Mouse (Mus musculus) liver (tissue): ENCODE results near the gene Gm14412.
"Not testable (repeated sequence)": the region's sequence is repeated elsewhere in the genome, so short reads cannot be mapped to it uniquely, and the experiment has no call there.

Experiments used
- DNase-seq: peaks from one replicate; pipeline ENCODE4 v3.0.0-alpha.2; 2020; ENCODE audit warnings: mixed read lengths

Gm14412 gene

DNA sequence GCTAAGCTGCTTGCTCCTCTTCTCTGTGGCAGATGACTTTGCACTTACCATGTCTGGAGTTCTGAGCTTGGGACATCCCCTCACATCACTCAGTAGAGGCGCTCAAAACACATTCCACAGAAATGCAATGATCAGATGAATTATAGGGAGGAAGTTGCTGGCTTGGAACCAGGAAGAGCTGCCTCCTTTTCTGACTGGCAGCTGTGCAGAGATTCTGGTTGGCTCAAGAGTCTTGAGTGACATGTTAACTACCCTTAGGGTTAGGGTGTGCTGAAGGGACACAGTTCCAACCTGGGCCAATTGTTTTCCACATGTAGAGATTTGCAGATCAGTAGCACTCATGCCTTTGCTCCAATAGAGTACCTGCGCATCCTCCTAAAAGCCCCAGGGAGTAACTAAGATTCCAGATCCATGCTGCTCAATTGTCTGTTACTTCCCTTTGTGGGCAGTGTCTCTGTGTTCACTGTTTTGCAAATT is at the start of gene Gm14412:
Gm14412 (minus strand) TSS at position 51 of the 477 bp plus-strand sequence.
- DNase-seq = not testable (repeated sequence)

DNA sequence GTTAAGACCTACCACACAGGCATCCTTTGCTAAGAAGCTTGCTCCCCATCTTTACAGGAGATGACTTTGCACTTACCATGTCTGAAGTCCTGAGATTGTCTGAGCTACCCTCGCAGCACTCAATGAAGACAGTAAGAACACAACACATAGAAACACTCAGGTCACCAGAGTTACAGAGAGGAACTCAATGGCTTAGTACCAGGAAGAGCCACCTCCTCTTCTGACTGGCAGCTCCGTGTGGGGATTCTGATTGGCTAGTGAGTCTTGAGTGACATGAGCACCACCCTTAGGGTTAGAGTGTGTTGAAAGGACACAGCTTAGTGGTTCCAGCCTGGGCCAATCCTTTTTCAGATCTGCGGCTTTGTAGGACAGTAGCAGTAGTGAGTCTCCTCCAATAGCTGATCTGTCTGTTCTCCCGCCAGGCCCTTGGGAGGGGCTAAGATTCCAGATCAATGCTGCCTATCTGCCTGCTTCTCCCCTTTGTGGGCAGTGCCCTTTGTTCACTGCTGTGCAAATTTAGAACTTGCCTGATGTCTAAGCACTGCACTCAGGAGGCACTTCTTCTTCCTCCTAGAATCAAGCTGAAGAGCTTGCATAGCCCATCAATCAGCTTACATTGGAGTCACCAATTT is 5.7 kb upstream of the Gm14412 start:
- not testable (repeated sequence) for DNase-seq

DNA sequence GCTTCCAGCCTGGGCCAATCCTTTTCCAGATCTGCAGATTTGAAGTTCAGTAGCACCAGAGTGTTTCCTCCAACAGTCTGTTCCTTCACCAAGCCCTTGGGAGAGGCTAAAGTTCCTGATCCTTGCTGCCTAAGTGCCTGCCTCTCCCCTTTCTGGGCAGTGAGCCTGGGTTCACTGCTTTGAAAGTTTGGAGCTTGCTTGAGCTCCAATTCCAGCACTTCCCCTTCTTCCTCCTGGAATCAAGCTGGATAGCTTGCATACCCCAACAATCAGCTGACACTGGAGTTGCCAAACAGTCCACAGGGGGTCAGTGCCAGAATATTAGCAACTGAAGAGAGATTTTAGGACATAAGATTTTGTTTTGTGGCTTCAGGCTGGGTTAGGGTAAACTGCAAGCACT is 2.7 kb downstream of the Gm14412 start:
- not testable (repeated sequence) for DNase-seq

DNA sequence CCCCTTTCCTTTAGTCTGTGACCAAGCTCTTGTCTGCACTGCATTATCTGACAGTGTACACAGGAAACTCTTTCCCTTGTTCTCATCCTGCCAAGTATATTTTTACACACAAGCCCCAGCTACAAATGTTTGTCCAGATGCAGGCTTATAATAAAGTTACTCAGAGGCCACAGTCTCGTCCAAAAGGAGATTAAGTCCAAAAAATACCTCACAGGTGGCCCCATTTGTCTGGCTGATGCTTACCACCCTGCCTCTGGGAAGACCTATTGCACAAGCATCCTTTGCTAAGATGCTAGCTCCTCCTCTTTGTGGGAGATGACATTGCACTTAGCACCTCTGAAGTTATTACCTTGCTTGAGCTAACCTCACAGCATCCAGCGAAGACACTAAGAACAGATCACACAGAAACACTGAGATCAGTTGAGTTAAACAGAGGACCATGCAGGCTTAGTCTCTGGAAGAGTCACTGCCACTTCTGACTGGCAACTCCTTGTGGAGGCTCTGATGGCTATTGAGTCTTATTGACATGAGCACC is 3.3 kb downstream of the Gm14412 start:
- DNase-seq = not testable (repeated sequence)

DNA sequence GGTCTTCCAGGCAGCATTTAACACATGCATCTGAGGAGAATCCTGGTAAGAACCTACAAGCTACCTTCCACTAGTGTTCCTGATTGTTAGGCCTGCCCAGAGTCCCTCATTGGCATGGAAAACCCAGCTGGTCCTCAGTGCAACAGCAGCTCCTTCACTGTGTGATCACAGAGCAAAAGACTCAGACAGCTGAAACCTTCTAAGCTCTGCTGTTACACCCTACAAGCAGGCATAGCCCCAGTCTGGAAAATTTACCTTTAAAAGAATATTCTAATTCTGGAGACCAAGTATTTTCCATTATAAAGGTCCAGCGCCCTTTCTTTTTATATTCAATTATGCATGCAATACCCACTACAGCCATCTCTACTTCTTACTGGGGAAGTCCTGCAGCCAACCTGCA is 5.1 kb downstream of the Gm14412 start:
- DNase-seq = no peak

DNA sequence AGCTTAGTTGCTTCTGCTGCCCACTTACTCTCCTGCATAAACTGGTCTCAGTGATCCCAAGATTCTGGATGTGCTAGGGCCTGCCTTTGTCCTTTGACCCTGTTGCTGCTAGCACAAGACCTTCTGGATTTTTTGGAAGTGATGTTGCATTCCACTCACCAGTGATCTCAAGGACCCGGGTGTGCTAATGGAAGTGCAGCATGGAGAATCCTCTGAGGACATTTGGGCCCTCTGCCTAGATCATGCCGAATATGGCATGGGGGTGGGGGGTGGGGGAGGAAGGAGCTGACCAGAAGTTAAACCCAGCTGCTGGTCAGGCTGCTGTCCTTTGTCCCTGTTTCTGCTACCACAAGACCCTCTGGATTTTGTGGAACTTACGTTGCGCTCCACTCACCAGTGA is 14.5 kb downstream of the Gm14412 start:
- not testable (repeated sequence) for DNase-seq

DNA sequence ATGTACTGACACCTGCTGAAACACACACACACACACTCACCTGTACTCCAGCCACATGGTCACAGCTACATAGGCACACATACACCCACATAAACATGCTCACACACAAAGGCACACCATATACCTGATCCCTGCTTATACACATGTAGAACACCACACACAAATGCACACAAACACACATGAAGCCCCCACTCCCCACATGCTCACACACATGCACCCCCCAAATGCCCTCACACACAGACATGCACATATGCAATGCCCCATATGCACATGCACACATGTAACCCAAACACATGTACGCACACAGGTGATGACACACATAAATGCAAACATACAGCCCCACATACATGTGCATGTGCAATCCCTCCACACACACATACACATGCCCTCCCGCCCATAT is 19.1 kb downstream of the Gm14412 start:
- DNase-seq = not testable (repeated sequence)

DNA sequence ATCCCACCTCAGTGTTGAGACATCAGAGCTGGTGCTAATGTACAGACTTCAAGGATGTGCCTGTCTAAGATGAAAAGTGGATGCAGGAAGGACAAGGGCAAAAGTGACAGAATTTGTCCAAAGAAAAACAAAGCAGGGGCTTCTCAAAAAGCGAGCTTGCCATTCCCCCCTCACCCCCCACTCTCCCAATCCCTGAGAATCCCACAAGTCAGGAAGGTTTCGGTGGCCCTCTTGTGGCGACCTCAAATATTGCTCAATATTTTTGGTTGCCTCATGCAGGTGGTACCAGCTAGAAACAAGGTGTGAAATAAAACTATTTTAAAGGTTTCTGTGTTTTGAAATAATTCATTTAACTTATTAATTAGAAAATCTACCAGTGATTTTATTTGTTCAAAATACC is 40.4 kb downstream of the Gm14412 start:
- DNase-seq = not testable (repeated sequence)

DNA sequence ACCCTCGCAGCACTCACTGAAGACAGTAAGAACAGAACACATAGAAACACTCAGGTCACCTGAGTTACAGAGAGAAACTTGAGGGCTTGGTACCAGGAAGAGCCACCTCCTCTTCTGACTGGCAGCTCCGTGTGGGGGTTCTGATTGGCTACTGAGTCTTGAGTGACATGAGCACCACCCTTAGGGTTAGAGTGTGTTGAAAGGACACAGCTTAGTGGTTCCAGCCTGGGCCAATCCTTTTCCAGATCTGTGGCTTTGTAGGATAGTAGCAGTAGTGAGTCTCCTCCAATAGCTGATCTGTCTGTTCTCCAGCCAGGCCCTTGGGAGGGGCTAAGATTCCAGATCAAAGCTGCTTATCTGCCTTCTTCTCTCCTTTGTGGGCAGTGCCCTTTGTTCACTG is 46.4 kb downstream of the Gm14412 start:
- not testable (repeated sequence) for DNase-seq

DNA sequence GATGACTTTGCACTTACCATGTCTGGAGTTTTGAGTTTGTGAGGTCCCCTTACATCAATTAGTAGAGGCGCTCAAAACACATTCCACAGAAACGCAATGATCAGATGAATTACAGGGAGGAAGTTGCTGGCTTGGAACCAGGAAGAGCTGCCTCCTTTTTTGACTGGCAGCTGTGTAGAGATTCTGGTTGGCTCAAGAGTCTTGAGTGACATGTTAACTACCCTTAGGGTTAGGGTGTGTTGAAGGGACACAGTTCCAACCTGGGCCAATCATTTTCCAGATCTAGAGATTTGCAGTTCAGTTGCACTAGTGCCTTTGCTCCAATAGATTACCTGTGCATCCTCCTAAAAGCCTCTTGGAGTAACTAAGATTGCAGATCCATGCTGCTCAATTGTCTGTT is 51.9 kb downstream of the Gm14412 start:
- DNase-seq = not testable (repeated sequence)

DNA sequence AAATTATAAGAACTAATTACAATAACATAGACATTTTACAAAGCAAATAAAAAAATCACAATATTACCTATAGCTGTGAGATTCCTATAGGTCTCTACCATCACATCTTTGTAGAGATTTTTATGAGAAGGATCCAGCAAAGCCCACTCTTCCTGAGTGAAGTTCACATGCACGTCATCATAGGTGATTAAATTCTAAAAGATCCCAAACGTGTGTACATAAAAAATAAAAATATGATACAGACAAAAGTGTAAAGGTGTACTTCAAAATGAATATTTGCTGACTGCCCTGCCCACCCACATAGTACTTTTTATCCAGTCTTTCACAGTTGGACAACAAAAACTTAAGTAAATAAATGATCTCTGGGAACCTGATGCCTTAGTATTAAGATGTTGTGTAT is 57.2 kb downstream of the Gm14412 start, which contains the start of gene Gm14409:
Gm14409 (minus strand) TSS at position 101 of the 400 bp plus-strand sequence.
- DNase-seq = not testable (repeated sequence)
